Mouse (Mus musculus): ENCODE measurements around the gene Dip2b. TPM values are rescaled to one million over a fixed set of nuclear protein-coding genes. Genes with fewer than 3 reads are reported as not detected.

The Dip2b gene
- 10 to 100 TPM; 38.7 to 39.2 TPM for total RNA-seq (2021)

- DNase-seq, result peak; percentile 99
Observed at GRCm38 (mm10) chr15:100038470-100038971, at the start of gene Dip2b. Dip2b (plus strand) TSS chr15:100038664.

GRCm38 (mm10) chr15:99993100-99993499 lies 45.4 kb upstream of the Dip2b start:
- DNase-seq, result no peak

- DNase-seq, result no peak
Observed at GRCm38 (mm10) chr15:99997114-99997804, 41.2 kb upstream of the Dip2b start.

GRCm38 (mm10) chr15:99999390-99999789 lies 39.1 kb upstream of the Dip2b start:
- DNase-seq, result no peak

GRCm38 (mm10) chr15:100004677-100005273 lies 33.7 kb upstream of the Dip2b start:
- no peak for DNase-seq

GRCm38 (mm10) chr15:100006180-100006579 lies 32.3 kb upstream of the Dip2b start:
- no peak for DNase-seq

GRCm38 (mm10) chr15:100018280-100018899 lies 20.1 kb upstream of the Dip2b start:
- no peak for DNase-seq

- no peak for DNase-seq
Observed at GRCm38 (mm10) chr15:100021175-100021574, 17.3 kb upstream of the Dip2b start.

GRCm38 (mm10) chr15:100022923-100023322 lies 15.5 kb upstream of the Dip2b start:
- peak; percentile 69 for DNase-seq

GRCm38 (mm10) chr15:100025076-100025834 lies 13.2 kb upstream of the Dip2b start:
- DNase-seq, result no peak

GRCm38 (mm10) chr15:100028133-100028532 lies 10.3 kb upstream of the Dip2b start:
- DNase-seq, result no peak

- no peak for DNase-seq
Observed at GRCm38 (mm10) chr15:100029497-100029896, 9.0 kb upstream of the Dip2b start.

GRCm38 (mm10) chr15:100029900-100030299 lies 8.6 kb upstream of the Dip2b start:
- DNase-seq, result no peak

- DNase-seq, result no peak
Observed at GRCm38 (mm10) chr15:100032546-100032945, 5.9 kb upstream of the Dip2b start.

GRCm38 (mm10) chr15:100039001-100039701 lies 687 bp downstream of the Dip2b start:
- DNase-seq, result peak; percentile 62

GRCm38 (mm10) chr15:100040541-100041266 lies 2.2 kb downstream of the Dip2b start:
- peak; percentile 27 for DNase-seq

GRCm38 (mm10) chr15:100041267-100042047 lies 3.0 kb downstream of the Dip2b start:
- DNase-seq, result no peak

GRCm38 (mm10) chr15:100042048-100042400 lies 3.6 kb downstream of the Dip2b start:
- no peak for DNase-seq

- DNase-seq, result no peak
Observed at GRCm38 (mm10) chr15:100045576-100045975, 7.1 kb downstream of the Dip2b start.

- no peak for DNase-seq
Observed at GRCm38 (mm10) chr15:100049496-100050087, 11.1 kb downstream of the Dip2b start.
